Mouse (Mus musculus) cerebellum, adult 2 months (tissue): ENCODE data around the gene Rpl11.

Source experiments
- CTCF ChIP-seq: fragments of 200-500 bp; IDR thresholded peaks from 2 replicates; pipeline ENCODE4 v1.5.1; 2011; ENCODE audit warnings: low read depth, mild to moderate bottlenecking, control low read depth, low read length, moderate library complexity, borderline replicate concordance; ENCODE audit not compliant: insufficient read depth
- POLR2A ChIP-seq: fragments of 200-500 bp; IDR thresholded peaks from 2 replicates; pipeline ENCODE4 v1.6.1; 2011; ENCODE audit warnings: low read length, control low read depth, borderline replicate concordance; ENCODE audit not compliant: insufficient read depth

GRCm38 (mm10) chr4:136008782-136009447 lies 44.3 kb downstream of the Rpl11 start:
- TF ChIP-seq CTCF, result no peak
- no peak for TF ChIP-seq POLR2A
